Mouse (Mus musculus): ENCODE measurements around the gene Tom1l2. TPM values are rescaled to one million over a fixed set of nuclear protein-coding genes. Genes with fewer than 3 reads are reported as not detected.

The Tom1l2 gene
- polyA plus RNA-seq (2014; fragmentation: Illumina TruSeq; extraction: RNeasy Lipid Tissue Mini Kit (QIAGEN cat#74804); ENCODE audit: low read depth, low replicate concordance) = 118 TPM

DNA sequence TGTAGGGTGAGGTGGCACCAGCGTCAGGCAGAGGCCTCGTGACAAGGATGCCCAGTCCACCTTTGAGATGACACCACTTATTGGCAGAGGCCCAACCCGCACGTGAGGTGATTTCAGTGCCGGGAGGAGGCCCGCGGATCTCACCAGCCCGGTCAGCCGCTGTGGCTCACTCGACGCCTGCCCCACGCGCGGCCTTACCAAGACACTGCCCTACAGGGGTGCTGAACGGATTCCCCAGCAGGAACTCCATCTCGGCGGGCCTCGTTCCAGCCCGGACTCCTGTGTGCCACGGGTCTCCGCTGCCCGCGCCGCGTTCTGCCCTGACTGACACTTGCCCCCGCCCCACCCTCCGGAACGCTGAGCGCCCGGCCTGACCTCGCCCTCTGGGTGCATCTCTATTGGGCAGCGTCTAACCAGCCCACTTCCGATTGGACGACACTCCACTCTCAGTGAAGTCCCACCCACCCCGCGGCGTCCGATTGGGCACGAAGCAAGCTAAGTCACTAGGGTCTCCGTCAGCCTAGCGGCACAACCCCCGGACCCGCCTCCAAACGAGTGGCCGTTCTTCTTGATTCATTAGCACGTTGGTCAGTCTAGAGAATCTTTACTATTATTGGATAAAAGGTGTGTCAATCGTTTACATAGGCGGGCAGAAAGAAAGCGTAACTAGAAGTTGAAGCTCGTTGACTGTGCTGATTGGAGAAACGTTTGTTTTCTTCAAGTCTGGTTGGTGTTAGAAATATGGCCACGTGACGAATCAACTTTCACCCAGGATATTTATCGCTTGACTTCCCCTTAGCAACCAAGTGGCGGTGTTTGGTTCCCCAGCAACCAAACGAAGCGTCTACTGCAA lies at the start of gene Tom1l2, which contains the start of gene Drc3:
Tom1l2 (minus strand) TSS at position 347 of the 853 bp plus-strand sequence.
Drc3 (plus strand) TSS at position 771 of the 853 bp plus-strand sequence.

DNA sequence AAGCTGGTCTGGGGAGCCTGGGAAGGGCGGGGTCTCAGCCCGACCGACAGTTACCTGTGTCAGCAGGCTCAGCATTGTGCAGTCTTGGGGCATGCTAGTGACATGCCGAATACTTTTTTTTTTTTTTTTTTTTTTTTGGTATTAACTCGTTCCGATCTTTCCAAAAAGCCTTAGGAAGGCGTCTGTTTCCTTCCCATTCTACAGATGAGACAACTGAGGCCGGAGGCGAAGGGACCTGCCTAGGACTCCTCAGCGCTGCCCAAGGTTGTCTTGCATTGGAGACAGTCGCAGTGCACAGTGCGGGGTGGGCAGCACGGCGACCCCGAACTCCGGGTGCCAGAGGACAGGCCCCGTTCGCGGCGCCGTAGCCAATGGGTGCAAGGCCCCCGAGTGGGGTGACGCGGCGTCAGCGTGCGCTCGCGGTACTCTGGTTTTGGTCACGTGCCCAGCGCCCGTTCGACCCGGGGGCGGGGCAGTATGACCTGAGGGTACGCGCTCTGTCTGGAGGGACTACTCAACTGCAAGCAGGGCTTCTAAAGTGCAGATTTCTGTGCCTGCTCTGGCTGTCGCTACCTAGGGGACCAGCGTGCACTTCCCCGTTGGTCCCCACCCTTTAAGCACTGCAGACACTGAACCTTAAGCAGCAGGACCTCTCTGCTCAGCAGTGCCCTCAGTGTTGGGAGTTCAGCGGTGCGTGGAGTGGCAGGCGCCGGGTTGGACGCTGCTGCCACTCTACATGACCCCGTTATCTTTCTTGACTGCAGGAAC lies 130.1 kb downstream of the Tom1l2 start, which contains the start of gene Srebf1:
Srebf1 (minus strand) TSS at position 113 of the 768 bp plus-strand sequence.

Other genes starting within 250 kb of the Tom1l2 start
- 19.7 TPM for gene Rai1, start 247.9 kb downstream of the Tom1l2 start, polyA plus RNA-seq (2014; fragmentation: Illumina TruSeq; extraction: RNeasy Lipid Tissue Mini Kit (QIAGEN cat#74804); ENCODE audit: low read depth, low replicate concordance)
- gene Srebf1, start 130.3 kb downstream of the Tom1l2 start, polyA plus RNA-seq (2014; fragmentation: Illumina TruSeq; extraction: RNeasy Lipid Tissue Mini Kit (QIAGEN cat#74804); ENCODE audit: low read depth, low replicate concordance) = 22.1 TPM
- 5.1 TPM for gene Drc3, start 424 bp upstream of the Tom1l2 start, polyA plus RNA-seq (2014; fragmentation: Illumina TruSeq; extraction: RNeasy Lipid Tissue Mini Kit (QIAGEN cat#74804); ENCODE audit: low read depth, low replicate concordance)
- 40.5 TPM for gene Gid4, start 64.2 kb upstream of the Tom1l2 start, polyA plus RNA-seq (2014; fragmentation: Illumina TruSeq; extraction: RNeasy Lipid Tissue Mini Kit (QIAGEN cat#74804); ENCODE audit: low read depth, low replicate concordance)
- gene Atpaf2, start 65.6 kb upstream of the Tom1l2 start, polyA plus RNA-seq (2014; fragmentation: Illumina TruSeq; extraction: RNeasy Lipid Tissue Mini Kit (QIAGEN cat#74804); ENCODE audit: low read depth, low replicate concordance) = 34.0 TPM
- gene Drg2, start 101.7 kb upstream of the Tom1l2 start, polyA plus RNA-seq (2014; fragmentation: Illumina TruSeq; extraction: RNeasy Lipid Tissue Mini Kit (QIAGEN cat#74804); ENCODE audit: low read depth, low replicate concordance) = 34.4 TPM
- not detected for gene Myo15, start 116.4 kb upstream of the Tom1l2 start, polyA plus RNA-seq (2014; fragmentation: Illumina TruSeq; extraction: RNeasy Lipid Tissue Mini Kit (QIAGEN cat#74804); ENCODE audit: low read depth, low replicate concordance)
- gene Alkbh5, start 183.5 kb upstream of the Tom1l2 start, polyA plus RNA-seq (2014; fragmentation: Illumina TruSeq; extraction: RNeasy Lipid Tissue Mini Kit (QIAGEN cat#74804); ENCODE audit: low read depth, low replicate concordance) = 48.5 TPM